Mouse (Mus musculus): ENCODE data around the gene Cdh4. TPM values are rescaled to one million over a fixed set of nuclear protein-coding genes. Genes with fewer than 3 reads are reported as not detected.

Gene Cdh4
- not detected in 2 replicates for polyA plus RNA-seq (2012; ENCODE audit: insufficient read depth, low replicate concordance)

GRCm38 (mm10) chr2:179442191-179442540 is at the start of gene Cdh4:
Gene Cdh4 (plus strand): TSS chr2:179442431.
- H3K9me3 ChIP-seq = peaks cover 20% of the 10 kb centered on the region
- H3K27me3 ChIP-seq (replicated peaks) = peaks cover 51% of the 10 kb centered on the region
- H3K4me1 ChIP-seq = peaks cover 14% of the 10 kb centered on the region
- H3K36me3 ChIP-seq (replicated peaks; ENCODE audit: low read length) = no peaks in the 10 kb centered on the region
- TF ChIP-seq GATA1 (IDR thresholded peaks at IDR 0.05; ENCODE audit: borderline replicate concordance, low read length) = no peak
- no peak for TF ChIP-seq FLI1 (IDR thresholded peaks at IDR 0.05; ENCODE audit: low read length)
- H3K4me3 ChIP-seq (replicated peaks) = peak within 1 kb of the TSS; percentile 82

- Histone ChIP-seq H3K36me3 (replicated peaks; ENCODE audit: low read length) (no peaks in the 10 kb centered on the region), H3K4me1 (no peaks in the 10 kb centered on the region), H3K27me3 (replicated peaks) (no peaks in the 10 kb centered on the region), H3K4me3 (replicated peaks) (no peak overlapping the region), H3K9me3 (peaks cover 70% of the 10 kb centered on the region)
- TF ChIP-seq FLI1 (IDR thresholded peaks at IDR 0.05; ENCODE audit: low read length) (no peak), GATA1 (IDR thresholded peaks at IDR 0.05; ENCODE audit: borderline replicate concordance, low read length) (no peak)
These were observed 46.8 kb upstream of the Cdh4 start for GRCm38 (mm10) chr2:179395442-179395841.

- H3K9me3 ChIP-seq = peaks cover 73% of the 10 kb centered on the region
- TF ChIP-seq FLI1 (IDR thresholded peaks at IDR 0.05; ENCODE audit: low read length) (no peak), GATA1 (IDR thresholded peaks at IDR 0.05; ENCODE audit: borderline replicate concordance, low read length) (no peak)
- H3K4me3 ChIP-seq (replicated peaks) = peak overlapping the region; percentile 9
- no peaks in the 10 kb centered on the region for H3K27me3 ChIP-seq (replicated peaks)
- no peaks in the 10 kb centered on the region for H3K36me3 ChIP-seq (replicated peaks; ENCODE audit: low read length)
- H3K4me1 ChIP-seq = no peaks in the 10 kb centered on the region
These were observed 42.5 kb upstream of the Cdh4 start for GRCm38 (mm10) chr2:179399645-179400249.

GRCm38 (mm10) chr2:179410866-179411561 is 31.2 kb upstream of the Cdh4 start:
- Histone ChIP-seq H3K4me1 (no peaks in the 10 kb centered on the region), H3K4me3 (replicated peaks) (no peak overlapping the region), H3K36me3 (replicated peaks; ENCODE audit: low read length) (no peaks in the 10 kb centered on the region), H3K27me3 (replicated peaks) (no peaks in the 10 kb centered on the region), H3K9me3 (peaks cover 56% of the 10 kb centered on the region)
- TF ChIP-seq FLI1 (IDR thresholded peaks at IDR 0.05; ENCODE audit: low read length) (no peak), GATA1 (IDR thresholded peaks at IDR 0.05; ENCODE audit: borderline replicate concordance, low read length) (no peak)

GRCm38 (mm10) chr2:179412966-179413365 is 29.3 kb upstream of the Cdh4 start:
- Histone ChIP-seq H3K27me3 (replicated peaks) (no peaks in the 10 kb centered on the region), H3K36me3 (replicated peaks; ENCODE audit: low read length) (no peaks in the 10 kb centered on the region), H3K4me1 (no peaks in the 10 kb centered on the region), H3K4me3 (replicated peaks) (no peak overlapping the region), H3K9me3 (peaks cover 57% of the 10 kb centered on the region)
- TF ChIP-seq FLI1 (IDR thresholded peaks at IDR 0.05; ENCODE audit: low read length) (no peak), GATA1 (IDR thresholded peaks at IDR 0.05; ENCODE audit: borderline replicate concordance, low read length) (no peak)

GRCm38 (mm10) chr2:179414253-179414652 is 28.0 kb upstream of the Cdh4 start:
- no peak for TF ChIP-seq GATA1 (IDR thresholded peaks at IDR 0.05; ENCODE audit: borderline replicate concordance, low read length)
- TF ChIP-seq FLI1 (IDR thresholded peaks at IDR 0.05; ENCODE audit: low read length) = no peak
- Histone ChIP-seq H3K36me3 (replicated peaks; ENCODE audit: low read length) (no peaks in the 10 kb centered on the region), H3K9me3 (peaks cover 58% of the 10 kb centered on the region), H3K4me3 (replicated peaks) (no peak overlapping the region), H3K4me1 (no peaks in the 10 kb centered on the region), H3K27me3 (replicated peaks) (no peaks in the 10 kb centered on the region)

- H3K4me3 ChIP-seq (replicated peaks) = no peak overlapping the region
- no peak for TF ChIP-seq GATA1 (IDR thresholded peaks at IDR 0.05; ENCODE audit: borderline replicate concordance, low read length)
- no peak for TF ChIP-seq FLI1 (IDR thresholded peaks at IDR 0.05; ENCODE audit: low read length)
- no peaks in the 10 kb centered on the region for H3K27me3 ChIP-seq (replicated peaks)
- peaks cover 53% of the 10 kb centered on the region for H3K9me3 ChIP-seq
- no peaks in the 10 kb centered on the region for H3K4me1 ChIP-seq
- no peaks in the 10 kb centered on the region for H3K36me3 ChIP-seq (replicated peaks; ENCODE audit: low read length)
These were observed 27.5 kb upstream of the Cdh4 start for GRCm38 (mm10) chr2:179414704-179415103.

GRCm38 (mm10) chr2:179415892-179416403 is 26.3 kb upstream of the Cdh4 start:
- Histone ChIP-seq H3K4me3 (replicated peaks) (no peak overlapping the region), H3K27me3 (replicated peaks) (no peaks in the 10 kb centered on the region), H3K36me3 (replicated peaks; ENCODE audit: low read length) (no peaks in the 10 kb centered on the region), H3K9me3 (peaks cover 47% of the 10 kb centered on the region), H3K4me1 (no peaks in the 10 kb centered on the region)
- TF ChIP-seq GATA1 (IDR thresholded peaks at IDR 0.05; ENCODE audit: borderline replicate concordance, low read length) (no peak), FLI1 (IDR thresholded peaks at IDR 0.05; ENCODE audit: low read length) (no peak)

- H3K9me3 ChIP-seq = peaks cover 48% of the 10 kb centered on the region
These were observed 25.5 kb upstream of the Cdh4 start for GRCm38 (mm10) chr2:179416587-179417227.

GRCm38 (mm10) chr2:179425602-179426001 is 16.6 kb upstream of the Cdh4 start:
- Histone ChIP-seq H3K9me3 (peaks cover 61% of the 10 kb centered on the region), H3K4me3 (replicated peaks) (no peak overlapping the region), H3K27me3 (replicated peaks) (no peaks in the 10 kb centered on the region), H3K36me3 (replicated peaks; ENCODE audit: low read length) (no peaks in the 10 kb centered on the region), H3K4me1 (no peaks in the 10 kb centered on the region)
- TF ChIP-seq GATA1 (IDR thresholded peaks at IDR 0.05; ENCODE audit: borderline replicate concordance, low read length) = no peak
- TF ChIP-seq FLI1 (IDR thresholded peaks at IDR 0.05; ENCODE audit: low read length) = no peak

More at GRCm38 (mm10) chr2:179416587-179417227, 25.5 kb upstream of the Cdh4 start:
- Histone ChIP-seq H3K27me3 (replicated peaks) (no peaks in the 10 kb centered on the region), H3K36me3 (replicated peaks; ENCODE audit: low read length) (no peaks in the 10 kb centered on the region), H3K4me3 (replicated peaks) (peak overlapping the region; percentile 40), H3K4me1 (no peaks in the 10 kb centered on the region)
- TF ChIP-seq GATA1 (IDR thresholded peaks at IDR 0.05; ENCODE audit: borderline replicate concordance, low read length) (no peak), FLI1 (IDR thresholded peaks at IDR 0.05; ENCODE audit: low read length) (no peak)
